Mouse (Mus musculus) MEL (cell line): Measurements from ENCODE around the gene Kcnip1.

Experiments
- CTCF ChIP-seq, 3 experiments: IDR thresholded peaks in 2 of 3; conservative IDR thresholded peaks in 1 of 3; 2 replicates each; pipeline ENCODE4 v1.5.1; 2011 to 2012; ENCODE audit warnings: low read length in 3 of 3, low read depth in 2 of 3, mild to moderate bottlenecking in 2 of 3, improper control_type of control experiment in 1 of 3, inconsistent platforms in 1 of 3, mixed read lengths in 1 of 3, moderate library complexity in 1 of 3; ENCODE audit not compliant: control insufficient read depth in 1 of 3, insufficient read depth in 1 of 3, poor library complexity in 1 of 3, severe bottlenecking in 1 of 3
- EP300 ChIP-seq, 2 experiments: IDR thresholded peaks; 2 replicates each; pipeline ENCODE4 v1.6.1; 2011; ENCODE audit warnings: improper control_type of control experiment in 2 of 2, low read length in 2 of 2, low read depth in 1 of 2, mild to moderate bottlenecking in 1 of 2
- MAX ChIP-seq: IDR thresholded peaks from 2 replicates; pipeline ENCODE4 v1.6.1; 2011; ENCODE audit warnings: low read length, improper control_type of control experiment
- NRF1 ChIP-seq: IDR thresholded peaks from 2 replicates; pipeline ENCODE4 v1.6.1; 2014; ENCODE audit warnings: low read depth, mild to moderate bottlenecking, inconsistent platforms, low read length, improper control_type of control experiment, moderate library complexity; ENCODE audit not compliant: poor library complexity, insufficient read depth, severe bottlenecking
- POLR2A ChIP-seq, 2 experiments: IDR thresholded peaks; 2 replicates each; pipeline ENCODE4 v1.6.1; 2011 to 2012; ENCODE audit warnings: low read length in 2 of 2, mild to moderate bottlenecking in 2 of 2, control low read depth in 1 of 2, improper control_type of control experiment in 1 of 2, low read depth in 1 of 2, moderate library complexity in 1 of 2; ENCODE audit not compliant: control insufficient read depth in 1 of 2, insufficient read depth in 1 of 2, poor library complexity in 1 of 2

DNA sequence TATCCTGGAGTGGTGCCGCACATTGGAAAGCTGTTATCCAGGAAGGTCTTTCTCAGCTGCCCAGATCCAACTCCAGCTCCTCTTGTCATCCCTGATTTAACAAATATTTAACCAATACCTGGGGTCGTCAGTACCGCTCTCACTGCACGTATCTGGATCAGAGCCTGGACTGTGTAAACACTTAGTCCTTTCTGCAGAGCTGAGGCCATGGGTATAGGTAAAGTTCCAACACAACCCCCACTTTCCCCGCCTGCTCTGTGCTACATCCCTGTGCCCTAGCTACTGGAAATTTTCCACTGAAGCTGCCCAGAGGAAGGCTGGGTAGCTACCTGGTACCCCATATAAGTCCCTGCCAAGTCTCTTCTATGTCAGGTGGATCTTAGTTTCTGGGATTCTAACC is 3.0 kb downstream of the Kcnip1 start:
- TF ChIP-seq MAX (no peak), POLR2A (IDR thresholded peaks at IDR 0.05; ENCODE audit: control insufficient read depth in 1 of 2, insufficient read depth in 1 of 2, low read depth in 1 of 2, low read length in 2 of 2, poor library complexity in 1 of 2) (no peak), NRF1 (no peak), EP300 (IDR thresholded peaks at IDR 0.05; ENCODE audit: low read depth in 1 of 2, low read length in 2 of 2) (no peak), CTCF (IDR thresholded peaks at IDR 0.05 in 2 of 3, conservative IDR thresholded peaks at IDR 0.05 in 1 of 3; ENCODE audit: control insufficient read depth in 1 of 3, insufficient read depth in 1 of 3, low read depth in 2 of 3, low read length in 3 of 3, poor library complexity in 1 of 3, severe bottlenecking in 1 of 3) (no peak)
